Mouse (Mus musculus): ENCODE data around the gene Stxbp3. TPM values are rescaled to one million over a fixed set of nuclear protein-coding genes. Genes with fewer than 3 reads are reported as not detected.
"Not testable (repeated sequence)": the region's sequence is repeated elsewhere in the genome, so short reads cannot be mapped to it uniquely, and the experiment has no call there.

Gene Stxbp3
- polyA plus RNA-seq (2016; fragmentation: Nextera tagmentation; extraction: Ambion mirVana) = 21.0 and 21.4 TPM in 2 replicates

DNA sequence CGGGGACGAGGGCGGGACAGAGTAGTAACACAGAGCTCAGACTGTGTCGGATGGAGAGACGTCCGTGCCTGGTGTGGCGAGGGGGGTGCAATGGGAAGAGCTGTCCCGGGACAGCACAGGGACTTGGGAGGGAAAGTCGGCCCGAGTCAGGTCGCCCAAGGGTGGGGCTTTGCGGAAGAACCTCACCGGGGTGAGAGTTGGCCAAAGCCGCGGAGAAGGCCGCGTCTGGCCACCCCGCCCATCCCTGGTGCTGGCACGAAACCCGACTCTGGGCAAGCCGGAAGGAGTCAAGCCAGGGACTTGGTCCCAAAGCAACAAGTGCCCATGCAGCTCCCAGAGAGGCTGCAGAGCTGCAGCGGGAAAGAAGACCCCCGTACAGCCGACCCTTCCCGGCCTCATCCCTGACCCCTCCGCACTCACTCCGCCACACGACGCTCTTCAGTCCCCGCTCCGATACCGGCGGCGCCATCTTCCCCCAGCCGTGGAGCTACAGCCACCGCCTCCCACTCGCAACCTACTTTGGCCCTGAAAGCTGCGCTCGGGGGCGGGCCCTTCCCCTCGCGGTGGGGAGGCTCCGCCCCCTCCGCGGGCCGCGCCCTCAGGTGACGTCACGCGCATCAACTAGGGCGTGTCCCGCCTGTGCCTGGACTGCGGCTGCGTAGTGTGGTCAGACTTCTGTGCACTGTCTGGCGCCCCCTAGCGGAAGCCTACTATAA, at the start of gene Stxbp3:
Gene Stxbp3 (minus strand): TSS at position 527 of the 716 bp plus-strand sequence.
- peak; percentile 95 for ATAC-seq (ENCODE audit: low FRiP score, low read depth)
- Histone ChIP-seq H3K4me2 (replicated peaks) (peak within 1 kb of the TSS; percentile 60), H3K27ac (0 out of 2 replicates have a peak within 1 kb of the TSS, but pooled peaks have one; percentile 15), H3K9ac (peak within 1 kb of the TSS; percentile 62), H3K4me3 (peak within 1 kb of the TSS; percentile 74), H3K27me3 (replicated peaks) (no peaks in the 10 kb centered on the region), H3K4me1 (peaks cover 3% of the 10 kb centered on the region; the same call in 1 of the 2 replicates), H3K9me3 (no peaks in the 10 kb centered on the region), H3K36me3 (no peaks in the 10 kb centered on the region)
- WGBS = 2% methylated on average over 56 of the region's 56 CpGs

DNA sequence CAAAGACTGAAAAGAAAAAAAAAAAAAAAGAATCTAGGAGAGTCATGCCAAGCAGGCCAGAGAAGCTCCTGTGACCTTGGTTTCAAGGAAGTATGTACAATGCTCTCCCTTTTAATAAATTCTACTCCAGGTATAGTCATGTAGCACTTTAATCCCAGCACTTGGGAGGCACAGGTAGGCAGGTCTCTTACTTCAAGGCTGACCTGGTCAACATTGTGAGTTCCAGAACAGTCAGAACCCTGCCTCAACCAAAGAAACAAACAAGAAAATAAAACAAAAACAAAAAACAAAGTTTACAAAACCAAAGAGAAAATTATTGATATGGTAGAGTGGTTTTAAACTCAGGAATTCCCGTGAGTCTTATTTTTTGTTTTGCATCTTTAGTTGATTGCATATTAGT, 49.6 kb upstream of the Stxbp3 start, which contains the start of gene Fndc7:
Gene Fndc7 (minus strand): TSS at position 101 of the 400 bp plus-strand sequence.
- Histone ChIP-seq H3K27me3 (replicated peaks) (no peaks in the 10 kb centered on the region), H3K27ac (no peak within 1 kb of the TSS), H3K4me1 (peaks cover 13% of the 10 kb centered on the region), H3K9me3 (no peaks in the 10 kb centered on the region), H3K9ac (no peak within 1 kb of the TSS), H3K4me2 (replicated peaks) (no peak within 1 kb of the TSS), H3K36me3 (no peaks in the 10 kb centered on the region), H3K4me3 (no peak within 1 kb of the TSS)
- no peak for ATAC-seq (ENCODE audit: low FRiP score, low read depth)
- 88% methylated on average over 1 of the region's 1 CpGs for WGBS

DNA sequence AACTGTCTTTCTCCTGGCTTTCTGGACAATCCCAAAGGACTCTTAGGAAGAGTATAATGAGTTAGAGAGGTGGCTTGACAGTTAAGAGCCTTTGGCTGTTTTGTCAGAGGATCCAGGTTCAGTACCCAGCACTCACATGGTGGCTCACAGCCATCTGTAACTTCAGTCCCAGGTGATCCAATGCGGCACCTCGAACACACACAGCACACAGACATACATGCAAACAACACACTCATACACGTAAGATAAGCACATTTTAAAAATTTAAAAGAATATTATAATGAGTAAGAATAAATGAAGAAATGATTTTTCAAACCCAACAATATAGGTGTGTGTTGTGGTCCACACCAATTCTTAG, 47.3 kb upstream of the Stxbp3 start:
- Histone ChIP-seq H3K27ac (no peak overlapping the region), H3K4me2 (replicated peaks) (no peak overlapping the region), H3K9me3 (no peaks in the 10 kb centered on the region), H3K36me3 (no peaks in the 10 kb centered on the region), H3K4me3 (no peak overlapping the region), H3K27me3 (replicated peaks) (no peaks in the 10 kb centered on the region), H3K4me1 (peaks cover 18% of the 10 kb centered on the region), H3K9ac (no peak overlapping the region)
- ATAC-seq (ENCODE audit: low FRiP score, low read depth) = no peak
- 94% methylated on average over 3 of the region's 3 CpGs for WGBS

DNA sequence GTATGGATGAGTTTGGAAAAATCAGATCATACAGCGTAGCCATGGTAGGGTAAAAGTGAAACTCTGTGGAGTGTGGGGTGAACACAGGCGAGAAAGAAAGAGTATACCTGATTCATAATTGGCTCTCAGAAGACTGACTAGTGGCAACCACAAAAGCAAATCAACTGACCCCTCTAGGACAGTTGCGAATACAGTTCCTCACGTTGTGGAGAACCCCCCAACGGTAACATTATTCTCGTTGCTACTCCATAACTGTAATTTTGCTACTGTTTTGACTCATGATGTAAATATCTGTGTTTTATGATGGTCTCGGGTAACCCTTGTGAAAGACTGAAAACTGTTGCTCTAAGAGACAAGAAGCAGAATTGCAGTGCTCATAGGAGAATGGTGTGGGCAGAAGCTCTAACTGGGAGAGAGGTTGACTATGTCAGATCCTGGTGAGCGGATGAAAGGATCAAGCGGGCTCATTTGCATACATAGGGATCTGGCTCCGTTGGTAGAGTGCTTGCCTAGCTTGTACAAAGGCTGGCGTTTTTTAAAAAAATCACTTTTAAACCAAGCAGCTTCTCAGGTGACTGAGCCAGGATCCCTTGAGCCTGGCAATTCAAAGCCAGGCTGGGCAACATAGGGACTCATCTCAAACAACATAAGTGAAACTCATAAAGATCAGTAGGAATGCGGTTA, 46.8 kb upstream of the Stxbp3 start:
- no peak overlapping the region for H3K27ac ChIP-seq
- H3K9me3 ChIP-seq = no peaks in the 10 kb centered on the region
- H3K4me2 ChIP-seq (replicated peaks) = no peak overlapping the region
- no peaks in the 10 kb centered on the region for H3K36me3 ChIP-seq
- H3K9ac ChIP-seq = no peak overlapping the region
- H3K27me3 ChIP-seq (replicated peaks) = no peaks in the 10 kb centered on the region
- peaks cover 18% of the 10 kb centered on the region for H3K4me1 ChIP-seq
- 66% methylated on average over 12 of the region's 12 CpGs for WGBS
- ATAC-seq (ENCODE audit: low FRiP score, low read depth) = no peak
- H3K4me3 ChIP-seq = no peak overlapping the region

DNA sequence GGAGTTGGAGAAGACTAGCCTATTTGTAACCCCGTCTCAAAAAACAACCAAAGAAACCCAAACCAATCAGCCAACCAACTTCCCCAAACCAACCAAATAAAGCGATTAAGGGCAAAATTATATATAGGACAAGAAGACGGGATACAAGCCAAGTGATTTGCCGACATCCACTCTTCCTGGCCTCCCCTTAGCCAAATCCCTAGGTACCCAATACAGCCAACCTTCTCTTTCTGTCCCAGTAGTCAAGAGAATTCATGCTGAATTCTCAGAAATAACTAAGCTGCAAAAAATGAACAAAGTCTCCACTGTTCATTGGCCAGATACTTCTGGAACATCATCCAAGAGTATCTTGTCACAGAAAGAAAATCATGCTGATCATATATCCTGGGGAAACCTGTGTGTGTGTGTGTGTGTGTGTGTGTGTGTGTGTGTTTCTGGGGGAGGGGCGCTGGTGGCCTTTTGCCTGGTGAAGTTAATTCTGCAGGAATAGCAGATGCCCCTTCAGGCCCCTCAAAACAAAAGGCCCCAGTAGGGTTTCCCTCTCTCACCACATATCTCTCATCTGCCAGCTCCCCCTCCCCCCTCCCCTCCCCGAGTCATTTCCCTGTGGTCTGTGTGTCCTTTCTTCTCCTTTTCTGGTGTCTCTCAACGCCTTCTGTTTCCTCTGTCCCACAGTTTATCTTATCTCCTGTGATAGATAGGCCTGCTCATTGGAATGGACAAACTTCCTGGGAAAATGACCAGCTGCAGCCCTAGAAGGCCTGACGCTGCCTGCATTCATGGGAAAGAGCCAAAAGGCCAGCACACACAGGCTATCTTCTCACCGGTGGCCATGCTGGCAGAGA, 45.6 kb upstream of the Stxbp3 start:
- no peak overlapping the region for H3K9ac ChIP-seq
- WGBS = 44% methylated on average over 9 of the region's 9 CpGs
- 0 out of 2 replicates have a peak overlapping the region, but pooled peaks have one; percentile 8 for H3K27ac ChIP-seq
- H3K4me3 ChIP-seq = no peak overlapping the region
- H3K36me3 ChIP-seq = no peaks in the 10 kb centered on the region
- H3K9me3 ChIP-seq = no peaks in the 10 kb centered on the region
- peaks cover 22% of the 10 kb centered on the region for H3K4me1 ChIP-seq
- no peak overlapping the region for H3K4me2 ChIP-seq (replicated peaks)
- H3K27me3 ChIP-seq (replicated peaks) = no peaks in the 10 kb centered on the region
- peak; percentile 65 for ATAC-seq (ENCODE audit: low FRiP score, low read depth)

DNA sequence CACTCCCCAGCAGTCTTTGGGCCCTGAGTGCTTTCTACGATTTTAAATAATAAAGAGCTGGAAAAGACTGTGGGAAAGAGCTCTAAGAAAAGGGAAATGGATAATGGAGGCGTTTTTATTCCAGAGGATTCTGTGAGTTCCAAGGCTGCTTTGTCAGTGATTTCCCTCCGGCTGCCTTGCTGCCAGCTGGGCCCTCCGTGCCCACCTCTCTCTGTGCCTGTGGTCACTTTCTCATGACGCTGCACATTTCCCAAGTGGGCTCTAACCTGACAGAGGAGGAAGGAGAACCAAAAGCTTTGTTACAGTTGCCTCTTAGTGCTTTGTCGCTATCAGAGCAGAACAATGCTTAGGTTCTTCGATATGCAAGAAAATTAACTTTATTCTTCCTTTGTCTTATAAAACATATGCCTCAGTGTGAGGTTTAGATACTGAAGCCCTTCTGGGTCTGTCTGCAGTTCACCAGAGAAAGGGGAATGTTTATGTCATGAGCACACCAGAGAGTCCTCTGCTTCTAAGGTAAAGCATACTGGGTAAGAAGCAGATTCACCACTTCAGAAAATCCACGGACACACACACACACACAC, 44.5 kb upstream of the Stxbp3 start:
- Histone ChIP-seq H3K4me2 (replicated peaks) (no peak overlapping the region), H3K4me3 (no peak overlapping the region), H3K27me3 (replicated peaks) (no peaks in the 10 kb centered on the region), H3K4me1 (peaks cover 28% of the 10 kb centered on the region), H3K27ac (0 out of 2 replicates have a peak overlapping the region, but pooled peaks have one; percentile 15), H3K9ac (no peak overlapping the region), H3K9me3 (no peaks in the 10 kb centered on the region), H3K36me3 (no peaks in the 10 kb centered on the region)
- 56% methylated on average over 8 of the region's 8 CpGs for whole genome bisulfite sequencing
- no peak for ATAC-seq (ENCODE audit: low FRiP score, low read depth)

DNA sequence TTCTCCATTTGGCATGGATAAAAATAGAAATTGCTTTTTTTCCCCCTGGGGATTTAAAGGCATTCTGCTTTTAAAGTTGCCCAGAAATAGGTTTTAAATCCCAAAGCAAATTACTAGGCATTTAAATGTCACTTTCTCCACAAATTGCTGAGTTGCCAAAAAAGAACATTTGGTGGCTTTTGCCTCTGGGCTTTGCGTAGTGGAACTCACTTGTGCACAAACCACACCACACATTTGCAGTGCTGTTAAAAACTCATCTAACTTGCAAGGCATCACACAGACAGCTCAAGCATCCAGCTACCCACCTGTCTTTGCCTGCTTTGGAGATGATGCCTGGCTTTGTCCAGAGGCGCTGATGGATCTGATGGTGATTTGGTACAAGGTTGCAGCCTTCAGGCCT, 42.7 kb upstream of the Stxbp3 start:
- Histone ChIP-seq H3K4me3 (no peak overlapping the region), H3K4me1 (peaks cover 32% of the 10 kb centered on the region), H3K27ac (no peak overlapping the region), H3K27me3 (replicated peaks) (no peaks in the 10 kb centered on the region), H3K9ac (no peak overlapping the region), H3K4me2 (replicated peaks) (no peak overlapping the region), H3K36me3 (no peaks in the 10 kb centered on the region), H3K9me3 (no peaks in the 10 kb centered on the region)
- no peak for ATAC-seq (ENCODE audit: low FRiP score, low read depth)
- 81% methylated on average over 2 of the region's 2 CpGs for WGBS

DNA sequence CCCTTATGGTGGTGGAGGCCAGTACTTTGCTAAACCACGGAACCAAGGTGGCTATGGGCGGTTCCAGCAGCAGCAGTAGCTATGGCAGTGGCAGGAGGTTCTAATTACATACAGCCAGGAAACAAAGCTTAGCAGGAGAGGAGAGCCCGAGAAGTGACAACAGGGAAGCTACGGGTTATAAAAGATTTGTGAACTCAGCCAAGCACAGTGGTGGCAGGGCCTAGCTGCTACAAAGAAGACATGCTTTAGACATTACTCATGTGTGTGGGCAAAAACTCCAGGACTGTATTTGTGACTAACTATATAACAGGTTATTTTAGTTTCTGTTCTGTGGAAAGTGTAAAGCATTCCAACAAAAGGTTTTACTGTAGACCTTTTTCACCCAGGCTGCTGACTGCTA, 41.5 kb upstream of the Stxbp3 start:
- not testable (repeated sequence) for H3K4me3 ChIP-seq; H3K9ac ChIP-seq; H3K27ac ChIP-seq; H3K4me2 ChIP-seq (replicated peaks); H3K36me3 ChIP-seq; H3K9me3 ChIP-seq; H3K27me3 ChIP-seq (replicated peaks); ATAC-seq (ENCODE audit: low FRiP score, low read depth)
- 8% methylated on average over 4 of the region's 4 CpGs for WGBS
- peaks cover 29% of the 10 kb centered on the region for H3K4me1 ChIP-seq

DNA sequence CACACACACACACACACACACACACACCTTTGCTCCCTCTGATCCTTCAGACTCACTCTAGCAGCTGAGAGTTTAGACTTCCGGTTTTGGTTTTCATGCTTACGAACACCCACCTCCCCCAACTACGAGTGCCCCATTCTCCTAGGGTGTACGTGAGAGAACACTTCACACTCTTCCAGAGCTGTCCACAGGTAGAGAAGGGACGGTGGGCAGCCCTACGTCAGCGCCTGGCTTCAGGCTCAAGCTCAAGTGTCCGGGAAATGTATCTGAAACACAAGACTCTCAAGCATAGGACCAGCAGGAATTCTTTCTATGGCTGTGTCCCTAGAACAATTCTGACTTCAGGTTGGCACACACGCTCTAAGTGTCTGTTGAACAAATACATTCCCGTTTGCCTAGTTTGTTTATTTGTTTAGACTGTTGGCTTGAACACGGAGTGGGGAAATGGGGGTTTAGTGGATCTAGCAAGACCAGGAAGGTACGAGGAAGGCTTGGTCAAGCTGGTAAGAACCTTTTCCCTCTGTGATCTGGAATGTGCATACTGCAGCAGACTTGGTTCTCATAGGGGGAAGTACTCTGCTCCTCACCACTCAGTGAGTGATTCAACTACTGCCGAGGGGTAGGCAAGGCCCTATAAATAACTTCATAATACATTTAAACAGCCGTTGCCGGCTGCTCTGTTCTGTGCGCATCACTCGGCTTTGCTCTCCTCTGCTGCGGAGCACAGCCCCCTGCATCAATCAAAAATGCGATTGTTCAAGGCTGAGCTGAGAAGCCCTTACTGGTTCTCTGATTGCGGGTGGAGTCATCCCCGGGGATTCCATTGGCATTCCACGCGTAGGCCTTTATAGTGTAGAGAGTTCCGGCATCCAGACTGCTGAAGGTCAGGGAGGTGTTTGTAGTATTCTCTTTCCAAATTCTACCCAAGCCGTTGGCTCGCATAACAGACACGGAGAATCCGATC, 40.5 kb upstream of the Stxbp3 start:
- 44% methylated on average over 28 of the region's 28 CpGs for WGBS
- peak; percentile 21; the same call in 1 of the 2 replicates for ATAC-seq (ENCODE audit: low FRiP score, low read depth)
- Histone ChIP-seq H3K4me3 (no peak overlapping the region), H3K4me2 (replicated peaks) (peak overlapping the region; percentile 46), H3K4me1 (peaks cover 21% of the 10 kb centered on the region), H3K27ac (no peak overlapping the region), H3K9me3 (no peaks in the 10 kb centered on the region), H3K36me3 (no peaks in the 10 kb centered on the region), H3K9ac (no peak overlapping the region), H3K27me3 (replicated peaks) (no peaks in the 10 kb centered on the region)

DNA sequence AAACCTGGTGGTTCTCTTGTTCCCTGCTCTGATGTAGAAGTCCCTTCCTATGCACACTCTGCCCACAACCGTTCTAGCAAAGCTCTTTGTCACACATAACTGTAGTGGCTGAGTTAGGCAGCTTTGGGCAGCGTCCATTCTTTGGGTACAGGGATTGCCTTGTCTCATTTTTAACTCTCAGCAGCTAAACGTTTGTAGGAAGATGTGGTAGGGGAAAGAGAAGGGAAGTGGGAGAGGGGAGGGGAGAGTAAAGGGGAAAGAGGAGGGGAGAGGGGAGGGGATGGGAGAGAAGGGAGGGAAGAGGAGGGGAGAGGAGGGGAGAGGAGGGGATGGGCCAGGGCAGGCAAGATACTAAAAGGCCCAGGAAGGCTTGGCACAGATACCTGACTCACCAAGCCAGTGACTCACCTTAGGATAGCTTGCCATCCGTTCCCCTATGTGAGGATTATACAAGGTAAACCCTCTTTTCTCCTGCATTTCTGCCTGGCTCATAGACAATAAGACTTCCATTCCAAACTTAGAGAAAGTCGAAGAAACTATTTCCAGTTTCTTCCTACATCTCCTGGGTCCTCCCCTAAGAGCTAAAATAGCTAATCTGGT, 39.6 kb upstream of the Stxbp3 start:
- H3K4me1 ChIP-seq = peaks cover 19% of the 10 kb centered on the region
- H3K36me3 ChIP-seq = no peaks in the 10 kb centered on the region
- H3K4me2 ChIP-seq (replicated peaks) = no peak overlapping the region
- H3K9me3 ChIP-seq = no peaks in the 10 kb centered on the region
- no peak overlapping the region for H3K9ac ChIP-seq
- no peak for ATAC-seq (ENCODE audit: low FRiP score, low read depth)
- 74% methylated on average over 5 of the region's 5 CpGs for WGBS
- no peaks in the 10 kb centered on the region for H3K27me3 ChIP-seq (replicated peaks)
- H3K4me3 ChIP-seq = no peak overlapping the region
- no peak overlapping the region for H3K27ac ChIP-seq

DNA sequence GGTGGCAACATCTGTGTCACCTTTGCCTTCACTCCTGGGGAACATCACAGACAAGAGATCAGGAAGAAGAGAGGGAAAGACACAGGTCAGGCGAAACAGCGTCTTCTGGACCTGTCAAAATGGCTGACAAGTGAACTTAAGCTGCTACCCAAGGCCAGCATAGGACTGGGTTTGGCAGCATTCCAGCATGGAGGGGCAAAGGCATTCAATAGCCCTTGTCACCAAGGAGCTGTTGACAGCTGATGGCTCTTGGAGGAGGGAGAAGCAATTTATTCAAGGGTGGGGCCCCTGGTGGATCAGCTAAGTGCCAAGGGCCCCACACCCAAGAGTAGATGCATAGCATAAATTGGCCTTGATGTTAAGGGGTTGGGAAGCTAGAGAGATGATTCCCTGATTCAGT, 38.8 kb upstream of the Stxbp3 start:
- Histone ChIP-seq H3K27ac (no peak overlapping the region), H3K9me3 (no peaks in the 10 kb centered on the region), H3K9ac (no peak overlapping the region), H3K36me3 (no peaks in the 10 kb centered on the region), H3K4me2 (replicated peaks) (no peak overlapping the region), H3K4me1 (peaks cover 15% of the 10 kb centered on the region), H3K27me3 (replicated peaks) (no peaks in the 10 kb centered on the region), H3K4me3 (no peak overlapping the region)
- WGBS = 84% methylated on average over 2 of the region's 2 CpGs
- ATAC-seq (ENCODE audit: low FRiP score, low read depth) = no peak
